Mouse (Mus musculus) MEL (cell line): ENCODE results near the gene Il18rap. TPM values are rescaled to one million over a fixed set of nuclear protein-coding genes. Genes with fewer than 3 reads are reported as not detected.

Experiments used
- DNase-seq: peaks from one replicate; pipeline ENCODE4 v3.0.0; 2011; ENCODE audit warnings: low read depth, low spot score
- H3K27ac ChIP-seq: 2 replicates; pipeline ENCODE4 v1.5.1; 2012; ENCODE audit warnings: low read depth, mild to moderate bottlenecking, control low read depth, low read length, moderate library complexity; ENCODE audit not compliant: control insufficient read depth
- H3K27me3 ChIP-seq, 2 experiments: fragments of 150-350 bp in 1 of 2; sonication (generic) in 1 of 2; 2 replicates each; pipeline ENCODE4 v1.6.1; 2012; ENCODE audit warnings: low read length in 2 of 2, mild to moderate bottlenecking in 2 of 2, improper control_type of control experiment in 1 of 2, moderate library complexity in 1 of 2; ENCODE audit not compliant: insufficient read depth in 2 of 2, control insufficient read depth in 1 of 2
- H3K36me3 ChIP-seq, 2 experiments: 2 replicates each; pipeline ENCODE4 v1.6.1; 2012 to 2014; ENCODE audit warnings: low read length in 2 of 2, improper control_type of control experiment in 1 of 2, inconsistent platforms in 1 of 2, mild to moderate bottlenecking in 1 of 2; ENCODE audit not compliant: insufficient read depth in 2 of 2, control insufficient read depth in 1 of 2
- H3K4me1 ChIP-seq, 2 experiments: fragments of 150-350 bp in 1 of 2; sonication (generic) in 1 of 2; 2 replicates each; pipeline ENCODE4 v1.6.1; 2012; ENCODE audit warnings: low read length in 2 of 2, improper control_type of control experiment in 1 of 2, mild to moderate bottlenecking in 1 of 2; ENCODE audit not compliant: insufficient read depth in 2 of 2, control insufficient read depth in 1 of 2
- H3K4me3 ChIP-seq, 2 experiments: fragments of 150-350 bp in 1 of 2; sonication (generic) in 1 of 2; 2 replicates each; pipeline ENCODE4 v1.5.1; 2012; ENCODE audit warnings: low read depth in 2 of 2, low read length in 2 of 2, mild to moderate bottlenecking in 2 of 2, moderate library complexity in 2 of 2, control low read depth in 1 of 2, improper control_type of control experiment in 1 of 2; ENCODE audit not compliant: control insufficient read depth in 1 of 2, insufficient read depth in 1 of 2
- H3K79me2 ChIP-seq: 2 replicates; pipeline ENCODE4 v1.6.1; 2012; ENCODE audit warnings: mild to moderate bottlenecking, low read length, moderate library complexity; ENCODE audit not compliant: control insufficient read depth, poor library complexity, insufficient read depth
- H3K9ac ChIP-seq: 2 replicates; pipeline ENCODE4 v1.6.1; 2012; ENCODE audit warnings: low read depth, mild to moderate bottlenecking, control low read depth, low read length, moderate library complexity; ENCODE audit not compliant: control insufficient read depth, poor library complexity, severe bottlenecking
- H3K9me3 ChIP-seq: fragments of 150-350 bp; sonication (generic); replicated peaks from 2 replicates; pipeline ENCODE4 v1.6.1; 2012; ENCODE audit warnings: mild to moderate bottlenecking, low read length, improper control_type of control experiment, moderate library complexity; ENCODE audit not compliant: insufficient read depth
- CTCF ChIP-seq, 3 experiments: IDR thresholded peaks in 2 of 3; conservative IDR thresholded peaks in 1 of 3; 2 replicates each; pipeline ENCODE4 v1.5.1; 2011 to 2012; ENCODE audit warnings: low read length in 3 of 3, low read depth in 2 of 3, mild to moderate bottlenecking in 2 of 3, improper control_type of control experiment in 1 of 3, inconsistent platforms in 1 of 3, mixed read lengths in 1 of 3, moderate library complexity in 1 of 3; ENCODE audit not compliant: control insufficient read depth in 1 of 3, insufficient read depth in 1 of 3, poor library complexity in 1 of 3, severe bottlenecking in 1 of 3
- EP300 ChIP-seq, 2 experiments: IDR thresholded peaks; 2 replicates each; pipeline ENCODE4 v1.6.1; 2011; ENCODE audit warnings: improper control_type of control experiment in 2 of 2, low read length in 2 of 2, low read depth in 1 of 2, mild to moderate bottlenecking in 1 of 2
- GABPA ChIP-seq: IDR thresholded peaks from 2 replicates; pipeline ENCODE4 v1.6.1; 2012; ENCODE audit warnings: low read depth, mild to moderate bottlenecking, inconsistent platforms, low read length, improper control_type of control experiment, moderate library complexity
- HCFC1 ChIP-seq: IDR thresholded peaks from 2 replicates; pipeline ENCODE4 v1.6.1; 2012; ENCODE audit warnings: low read depth, mild to moderate bottlenecking, inconsistent platforms, low read length, improper control_type of control experiment, moderate library complexity
- JUND ChIP-seq: IDR thresholded peaks from 2 replicates; pipeline ENCODE4 v1.6.1; 2011; ENCODE audit warnings: low read depth, mild to moderate bottlenecking, improper control_type of control experiment, low read length
- KAT2A ChIP-seq: conservative IDR thresholded peaks from 2 replicates; pipeline ENCODE4 v1.6.1; 2012; ENCODE audit warnings: low read depth, low read length, improper control_type of control experiment, inconsistent platforms
- MAFK ChIP-seq: IDR thresholded peaks from 2 replicates; pipeline ENCODE4 v1.6.1; 2011; ENCODE audit warnings: low read depth, mild to moderate bottlenecking, low read length, improper control_type of control experiment, borderline replicate concordance
- MAZ ChIP-seq: IDR thresholded peaks from 2 replicates; pipeline ENCODE4 v1.6.1; 2012; ENCODE audit warnings: low read depth, mild to moderate bottlenecking, inconsistent platforms, low read length, improper control_type of control experiment
- MXI1 ChIP-seq: IDR thresholded peaks from 2 replicates; pipeline ENCODE4 v1.6.1; 2011; ENCODE audit warnings: mild to moderate bottlenecking, low read depth, low read length, improper control_type of control experiment
- POLR2A ChIP-seq, 2 experiments: IDR thresholded peaks; 2 replicates each; pipeline ENCODE4 v1.6.1; 2011 to 2012; ENCODE audit warnings: low read length in 2 of 2, mild to moderate bottlenecking in 2 of 2, control low read depth in 1 of 2, improper control_type of control experiment in 1 of 2, low read depth in 1 of 2, moderate library complexity in 1 of 2; ENCODE audit not compliant: control insufficient read depth in 1 of 2, insufficient read depth in 1 of 2, poor library complexity in 1 of 2
- RAD21 ChIP-seq: IDR thresholded peaks from 2 replicates; pipeline ENCODE4 v1.6.1; 2011; ENCODE audit warnings: mild to moderate bottlenecking, low read depth, low read length, improper control_type of control experiment
- SIN3A ChIP-seq: IDR thresholded peaks from 2 replicates; pipeline ENCODE4 v1.6.1; 2012; ENCODE audit warnings: low read length, improper control_type of control experiment, inconsistent platforms
- SMC3 ChIP-seq: IDR thresholded peaks from 2 replicates; pipeline ENCODE4 v1.6.1; 2011; ENCODE audit warnings: low read depth, low read length, improper control_type of control experiment
- TBP ChIP-seq: IDR thresholded peaks from 2 replicates; pipeline ENCODE4 v1.8.0; 2011; ENCODE audit warnings: low read depth, low read length, improper control_type of control experiment
- TCF12 ChIP-seq: IDR thresholded peaks from 2 replicates; pipeline ENCODE4 v1.6.1; 2014; ENCODE audit warnings: low read depth, mild to moderate bottlenecking, inconsistent platforms, low read length, improper control_type of control experiment, moderate library complexity
- USF2 ChIP-seq, 2 experiments: IDR thresholded peaks; 2 replicates each; pipeline ENCODE4 v1.6.1; 2011 to 2012; ENCODE audit warnings: improper control_type of control experiment in 2 of 2, low read length in 2 of 2, borderline replicate concordance in 1 of 2, inconsistent platforms in 1 of 2, low read depth in 1 of 2, mild to moderate bottlenecking in 1 of 2; ENCODE audit not compliant: insufficient read depth in 1 of 2
- ZC3H11A ChIP-seq: IDR thresholded peaks from 2 replicates; pipeline ENCODE4 v1.6.1; 2012; ENCODE audit warnings: low read depth, mild to moderate bottlenecking, inconsistent platforms, low read length, improper control_type of control experiment
- polyA plus RNA-seq, 2 experiments: library from polyadenylated mRNA; stranded (reverse) in 1 of 2; unstranded in 1 of 2; fragments of >175 nt in 1 of 2; fragments of >200 nt in 1 of 2; gene quantifications; 2 replicates each; pipeline versions ENCODE4 v1.2.1 to v1.2.4; 2012; ENCODE audit warnings: low replicate concordance in 2 of 2, low read depth in 1 of 2; ENCODE audit not compliant: insufficient read length in 2 of 2, insufficient read depth in 1 of 2, missing spikeins in 1 of 2
- total RNA-seq: library from RNA; depleted of rRNA; stranded (reverse); fragments of 300-350 nt; gene quantifications from 2 replicates; pipeline ENCODE4 v1.2.3, GENCODE M21; 2012

The Il18rap gene
- total and polyA plus RNA-seq, 3 experiments = not detected

- no peak for DNase-seq
- H3K27me3 ChIP-seq = peaks cover 0 to 1% of the 10 kb centered on the region in 2 experiments; a peak in 1 of 4 replicates
- TF ChIP-seq POLR2A (IDR thresholded peaks at IDR 0.05; ENCODE audit: control insufficient read depth in 1 of 2, insufficient read depth in 1 of 2, low read depth in 1 of 2, low read length in 2 of 2, poor library complexity in 1 of 2) (no peak), MXI1 (no peak), ZC3H11A (no peak), GABPA (no peak), CTCF (IDR thresholded peaks at IDR 0.05 in 2 of 3, conservative IDR thresholded peaks at IDR 0.05 in 1 of 3; ENCODE audit: control insufficient read depth in 1 of 3, insufficient read depth in 1 of 3, low read depth in 2 of 3, low read length in 3 of 3, poor library complexity in 1 of 3, severe bottlenecking in 1 of 3) (no peak), SMC3 (no peak), EP300 (IDR thresholded peaks at IDR 0.05; ENCODE audit: low read depth in 1 of 2, low read length in 2 of 2) (no peak), TBP (no peak), USF2 (IDR thresholded peaks at IDR 0.05; ENCODE audit: borderline replicate concordance in 1 of 2, insufficient read depth in 1 of 2, low read depth in 1 of 2, low read length in 2 of 2) (no peak), JUND (no peak), HCFC1 (no peak), SIN3A (no peak), KAT2A (no peak), MAFK (no peak), MAZ (no peak), RAD21 (no peak), TCF12 (no peak)
- TF ChIP-seq, all 39 proteins: peak for 0
- H3K4me3 ChIP-seq = no peak overlapping the region
- H3K36me3 ChIP-seq = no peaks in the 10 kb centered on the region
- no peaks in the 10 kb centered on the region for H3K9me3 ChIP-seq
- no peaks in the 10 kb centered on the region for H3K4me1 ChIP-seq
- H3K79me2 ChIP-seq = no peaks in the 10 kb centered on the region
- no peak overlapping the region for H3K9ac ChIP-seq
- H3K27ac ChIP-seq = no peak overlapping the region
These were observed 10.6 kb upstream of the Il18rap start for GRCm38 (mm10) chr1:40504548-40504947.

- Histone ChIP-seq H3K9ac (no peak overlapping the region), H3K79me2 (no peaks in the 10 kb centered on the region), H3K36me3 (no peaks in the 10 kb centered on the region), H3K4me3 (no peak overlapping the region)
- TF ChIP-seq TBP (no peak), MXI1 (no peak)
- TF ChIP-seq, all 39 proteins: peak for 0
- no peak for DNase-seq
- Histone ChIP-seq H3K4me1 (no peaks in the 10 kb centered on the region), H3K27me3 (no peaks in the 10 kb centered on the region), H3K9me3 (no peaks in the 10 kb centered on the region), H3K27ac (no peak overlapping the region)
These were observed 1.2 kb downstream of the Il18rap start for GRCm38 (mm10) chr1:40516364-40516763.
